Mouse (Mus musculus) Patski (cell line): ENCODE measurements around the gene Stat5a. TPM values are rescaled to one million over a fixed set of nuclear protein-coding genes. Genes with fewer than 3 reads are reported as not detected.

Experiments used
- ATAC-seq: fragments of 100-300 bp; one replicate; pipeline ENCODE4 v1.8.0; 2021
- CTCF ChIA-PET: fragments of 350-600 bp; sonication (Branson Sonifier 250); formaldehyde crosslinking; loops from one replicate; lab custom pipeline; 2022; ENCODE audit warnings: inconsistent platforms; lab: Charles Lee
- POLR2A ChIA-PET: fragments of 350-600 bp; sonication (Branson Sonifier 250); formaldehyde crosslinking; loops from one replicate; lab custom pipeline; 2022; ENCODE audit warnings: antibody characterized with exemption, inconsistent platforms; lab: Charles Lee
- DNase-seq: peaks from one replicate; pipeline ENCODE4 v3.0.0-alpha.2; 2011; ENCODE audit warnings: low read depth, low spot score
- H3K27me3 ChIP-seq: fragments of 371-371 bp; one replicate; pipeline ENCODE4 v1.5.1; 2021
- CTCF ChIP-seq: fragments of 100-300 bp; IDR thresholded peaks from one replicate; pipeline ENCODE4 v1.5.1; 2021
- in situ Hi-C: fragments of 300-500 bp; cut with MboI; formaldehyde crosslinking; loops from 3 replicates; pipeline ENCODE4 v1.11.1; 2018; ENCODE audit warnings: low pct_unique_long_range_greater_than_20kb, mixed read lengths
- polyA plus RNA-seq: library from polyadenylated mRNA; unstranded; gene quantifications from one replicate; pipeline ENCODE4 v1.2.3, GENCODE M21; 2021

Stat5a gene
- polyA plus RNA-seq, 1 experiment from 2014 or later: 14.4 TPM

GRCm38 (mm10) chr11:100833466-100833865 lies 25.7 kb upstream of the Stat5a start:
- ChIA-PET CTCF (interaction anchor here (1.0 to 1.7 kb wide), 3 partner anchors 9 to 124 kb away, joined by 3 to 7 read pairs (median 3); no protein-coding TSS in a partner anchor), POLR2A (no interaction called here)
- no peak for DNase-seq
- in situ Hi-C loops: no loop called here
- peak; percentile 58 for TF ChIP-seq CTCF
- ATAC-seq: no peak
- H3K27me3 ChIP-seq: no peaks in the 10 kb centered on the region

- ChIA-PET CTCF (interaction anchor here (1.3 kb wide), 1 partner anchor 35 kb away, joined by 3 read pairs; no protein-coding TSS in a partner anchor), POLR2A (no interaction called here)
- no peak for DNase-seq
- peak; percentile 70 for TF ChIP-seq CTCF
- in situ Hi-C loops: no loop called here
- no peaks in the 10 kb centered on the region for H3K27me3 ChIP-seq
- no peak for ATAC-seq
These were observed 22.0 kb upstream of the Stat5a start for GRCm38 (mm10) chr11:100836923-100837702.

- POLR2A ChIA-PET: no interaction called here
- no peak for TF ChIP-seq CTCF
- ATAC-seq (no peak), DNase-seq (no peak)
- CTCF ChIA-PET: no interaction called here
- no peaks in the 10 kb centered on the region for H3K27me3 ChIP-seq
- in situ Hi-C loops: no loop called here
These were observed 20.3 kb upstream of the Stat5a start for GRCm38 (mm10) chr11:100838894-100839293.

- ChIA-PET POLR2A (no interaction called here), CTCF (no interaction called here)
- no peaks in the 10 kb centered on the region for H3K27me3 ChIP-seq
- no peak for TF ChIP-seq CTCF
- no peak for ATAC-seq
- no peak for DNase-seq
- in situ Hi-C loops: no loop called here
These were observed 19.6 kb upstream of the Stat5a start for GRCm38 (mm10) chr11:100839523-100839922.

- POLR2A ChIA-PET: interaction anchor here (0.7 kb wide), 1 partner anchor 120 kb away, joined by 3 read pairs; no protein-coding TSS in a partner anchor
- TF ChIP-seq CTCF: no peak
- in situ Hi-C loops: no loop called here
- CTCF ChIA-PET: interaction anchor here (1.2 to 2.2 kb wide), 2 partner anchors 10 to 26 kb away, joined by 3 to 5 read pairs; no protein-coding TSS in a partner anchor
- ATAC-seq (no peak), DNase-seq (no peak)
- H3K27me3 ChIP-seq: no peaks in the 10 kb centered on the region
These were observed 18.3 kb upstream of the Stat5a start for GRCm38 (mm10) chr11:100840866-100841265.

GRCm38 (mm10) chr11:100842025-100842424 lies 17.1 kb upstream of the Stat5a start:
- no peak for TF ChIP-seq CTCF
- DNase-seq: no peak
- in situ Hi-C loops: no loop called here
- H3K27me3 ChIP-seq: no peaks in the 10 kb centered on the region
- ChIA-PET CTCF (interaction anchor here (1.3 to 2.2 kb wide), 2 partner anchors 11 to 115 kb away, joined by 3 to 5 read pairs; no protein-coding TSS in a partner anchor), POLR2A (no interaction called here)
- ATAC-seq: no peak

- no peak for TF ChIP-seq CTCF
- ChIA-PET POLR2A (interaction anchor here (0.8 kb wide), 1 partner anchor 10 kb away, joined by 3 read pairs; no protein-coding TSS in a partner anchor), CTCF (interaction anchor here (0.8 to 2.2 kb wide), 3 partner anchors 12 to 115 kb away, joined by 3 to 5 read pairs (median 3); no protein-coding TSS in a partner anchor)
- DNase-seq (no peak), ATAC-seq (no peak)
- in situ Hi-C loops: no loop called here
- H3K27me3 ChIP-seq: no peaks in the 10 kb centered on the region
These were observed 16.0 kb upstream of the Stat5a start for GRCm38 (mm10) chr11:100843070-100843669.

GRCm38 (mm10) chr11:100844121-100844520 lies 15.0 kb upstream of the Stat5a start:
- H3K27me3 ChIP-seq: no peaks in the 10 kb centered on the region
- ChIA-PET CTCF (interaction anchor here (1.8 kb wide), 1 partner anchor 11 kb away, joined by 7 read pairs; no protein-coding TSS in a partner anchor), POLR2A (no interaction called here)
- ATAC-seq (no peak), DNase-seq (no peak)
- TF ChIP-seq CTCF: no peak
- in situ Hi-C loops: no loop called here

GRCm38 (mm10) chr11:100845793-100846192 lies 13.4 kb upstream of the Stat5a start:
- no peak for TF ChIP-seq CTCF
- in situ Hi-C loops: no loop called here
- CTCF ChIA-PET: no interaction called here
- POLR2A ChIA-PET: no interaction called here
- DNase-seq (no peak), ATAC-seq (no peak)
- no peaks in the 10 kb centered on the region for H3K27me3 ChIP-seq

- DNase-seq (no peak), ATAC-seq (no peak)
- TF ChIP-seq CTCF: no peak
- H3K27me3 ChIP-seq: no peaks in the 10 kb centered on the region
- POLR2A ChIA-PET: no interaction called here
- in situ Hi-C loops: no loop called here
- CTCF ChIA-PET: no interaction called here
These were observed 11.6 kb upstream of the Stat5a start for GRCm38 (mm10) chr11:100847572-100847971.

- DNase-seq (no peak), ATAC-seq (no peak)
- CTCF ChIA-PET: no interaction called here
- no peak for TF ChIP-seq CTCF
- POLR2A ChIA-PET: no interaction called here
- in situ Hi-C loops: no loop called here
- H3K27me3 ChIP-seq: no peaks in the 10 kb centered on the region
These were observed 11.1 kb upstream of the Stat5a start for GRCm38 (mm10) chr11:100848080-100848479.
